Mouse (Mus musculus): ENCODE measurements at regions not wholly inside any gene's neighbourhood (a gene's known extent, or its start where the extent isn't known, plus 50 kb on each side); places are given as distances from the start of the nearest gene placed in this dataset.

DNA sequence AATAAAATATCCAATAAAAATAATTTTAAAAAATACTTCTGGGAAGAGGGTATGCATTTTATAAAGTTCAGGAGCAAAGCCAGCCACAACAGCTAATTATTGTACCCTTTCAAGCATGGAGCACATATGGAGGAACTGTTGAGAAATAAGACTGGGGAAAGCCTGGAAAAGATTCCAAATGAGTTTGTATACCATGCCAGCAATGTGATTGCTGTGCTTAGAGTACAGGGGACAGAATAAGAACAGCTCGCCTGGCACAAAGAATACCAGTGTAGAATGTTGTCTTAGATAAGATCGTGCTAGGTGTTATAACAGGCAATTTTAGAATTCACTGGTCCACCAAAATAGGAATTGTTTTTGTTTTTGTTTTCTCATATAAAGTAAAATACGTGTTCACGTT lies 78.6 kb upstream of the Gbe1 start:
- no peak overlapping the region for H3K4me2 ChIP-seq
- H3K27me3 ChIP-seq = no peaks in the 10 kb centered on the region
- no peak overlapping the region for H3K4me3 ChIP-seq
- no peak overlapping the region for H3K9ac ChIP-seq
- 0 out of 2 replicates have a peak, but pooled peaks cover 6% of the 10 kb centered on the region for H3K4me1 ChIP-seq
- no peaks in the 10 kb centered on the region for H3K9me3 ChIP-seq
- no peaks in the 10 kb centered on the region for H3K36me3 ChIP-seq
- 94% methylated on average over 4 of the region's 4 CpGs for WGBS
- no peak for ATAC-seq (ENCODE audit: insufficient number of reproducible peaks, insufficient read depth, low FRiP score, low TSS enrichment, low read depth)
- no peak overlapping the region for H3K27ac ChIP-seq

DNA sequence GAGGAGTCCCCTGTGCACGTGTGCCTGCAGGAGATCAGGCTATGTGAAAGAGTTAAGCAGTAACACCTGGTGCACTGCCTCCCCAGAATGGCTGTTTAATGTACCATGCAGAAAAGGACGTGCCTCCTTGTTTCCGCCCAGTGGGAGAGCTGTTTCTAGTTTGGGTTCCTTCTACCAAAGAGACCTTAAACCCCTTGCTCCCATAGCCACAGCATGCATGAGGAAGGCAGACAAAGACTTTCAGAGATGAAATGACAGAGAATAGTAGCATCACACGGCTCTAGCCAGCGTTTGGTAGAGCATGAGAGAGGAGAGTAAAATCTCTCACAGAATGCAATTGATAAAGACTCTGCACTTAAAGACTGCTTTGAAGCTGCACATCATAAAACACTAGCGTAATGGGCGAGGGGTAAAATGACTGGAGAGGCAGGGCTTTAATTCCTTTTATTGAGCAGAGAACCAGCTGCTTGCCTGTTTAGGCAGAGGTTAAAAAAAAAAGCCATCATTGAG lies 74.3 kb upstream of the Gbe1 start:
- 18% methylated on average over 7 of the region's 7 CpGs for WGBS
- Histone ChIP-seq H3K4me2 (0 out of 2 replicates have a peak overlapping the region, but pooled peaks have one; percentile 16), H3K27me3 (no peaks in the 10 kb centered on the region), H3K4me3 (no peak overlapping the region), H3K4me1 (peaks cover 16% of the 10 kb centered on the region), H3K36me3 (no peaks in the 10 kb centered on the region), H3K9ac (no peak overlapping the region), H3K9me3 (no peaks in the 10 kb centered on the region), H3K27ac (peak overlapping the region; percentile 29; the same call in 1 of the 2 replicates)
- ATAC-seq (ENCODE audit: insufficient number of reproducible peaks, insufficient read depth, low FRiP score, low TSS enrichment, low read depth) = no peak

DNA sequence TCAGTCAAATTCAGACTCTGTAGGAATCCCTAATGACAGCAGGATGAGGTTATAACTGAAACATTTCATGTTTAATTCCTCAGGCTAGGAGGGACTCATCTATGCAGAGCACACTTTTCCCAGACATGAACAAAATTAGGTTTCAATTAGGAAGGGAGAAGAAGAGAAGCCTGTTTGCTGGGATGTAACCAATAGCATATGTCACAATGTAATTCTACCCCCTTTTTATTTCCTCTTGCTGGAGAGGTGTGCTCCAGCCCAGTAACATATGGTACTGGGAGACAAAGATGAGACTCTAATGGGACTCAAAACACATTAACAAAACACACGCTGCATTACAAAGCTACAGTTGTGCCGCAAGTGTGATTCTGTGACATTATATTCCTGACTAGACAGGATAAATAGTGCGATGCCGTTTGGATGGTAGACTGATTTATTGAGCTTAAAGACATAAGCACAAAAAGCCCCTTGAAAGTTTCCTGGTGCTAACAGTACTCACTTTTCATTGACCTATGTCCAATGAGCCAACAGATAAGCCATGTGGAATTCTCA lies 69.5 kb upstream of the Gbe1 start:
- Histone ChIP-seq H3K36me3 (no peaks in the 10 kb centered on the region), H3K27ac (no peak overlapping the region), H3K4me3 (no peak overlapping the region), H3K9me3 (no peaks in the 10 kb centered on the region), H3K27me3 (no peaks in the 10 kb centered on the region), H3K4me2 (no peak overlapping the region), H3K4me1 (peaks cover 14% of the 10 kb centered on the region), H3K9ac (no peak overlapping the region)
- ATAC-seq (ENCODE audit: insufficient number of reproducible peaks, insufficient read depth, low FRiP score, low TSS enrichment, low read depth) = no peak
- WGBS = 26% methylated on average over 4 of the region's 4 CpGs

DNA sequence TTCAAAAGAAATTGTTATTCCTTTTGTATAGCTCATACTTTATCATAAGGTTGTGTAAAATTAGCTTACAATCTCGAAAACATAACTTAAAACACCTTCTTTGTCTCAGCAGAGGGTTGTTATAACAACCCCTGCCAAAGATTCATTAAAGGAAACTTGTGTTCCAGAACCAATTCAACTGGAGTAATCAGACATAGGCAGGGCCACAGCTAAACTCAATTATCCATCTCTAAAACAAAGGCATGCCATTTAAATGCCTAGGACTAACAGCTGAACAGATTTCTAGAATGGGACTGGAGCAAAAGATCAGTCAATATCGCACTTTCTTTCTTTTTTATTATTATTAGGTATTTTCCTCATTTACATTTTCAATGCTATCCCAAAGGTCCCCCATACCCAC lies 68.8 kb upstream of the Gbe1 start:
- Histone ChIP-seq H3K27me3 (no peaks in the 10 kb centered on the region), H3K4me3 (no peak overlapping the region), H3K36me3 (no peaks in the 10 kb centered on the region), H3K27ac (no peak overlapping the region), H3K4me2 (no peak overlapping the region), H3K9me3 (no peaks in the 10 kb centered on the region), H3K4me1 (peaks cover 11% of the 10 kb centered on the region), H3K9ac (no peak overlapping the region)
- ATAC-seq (ENCODE audit: insufficient number of reproducible peaks, insufficient read depth, low FRiP score, low TSS enrichment, low read depth) = no peak
- WGBS = 70% methylated on average over 2 of the region's 2 CpGs

DNA sequence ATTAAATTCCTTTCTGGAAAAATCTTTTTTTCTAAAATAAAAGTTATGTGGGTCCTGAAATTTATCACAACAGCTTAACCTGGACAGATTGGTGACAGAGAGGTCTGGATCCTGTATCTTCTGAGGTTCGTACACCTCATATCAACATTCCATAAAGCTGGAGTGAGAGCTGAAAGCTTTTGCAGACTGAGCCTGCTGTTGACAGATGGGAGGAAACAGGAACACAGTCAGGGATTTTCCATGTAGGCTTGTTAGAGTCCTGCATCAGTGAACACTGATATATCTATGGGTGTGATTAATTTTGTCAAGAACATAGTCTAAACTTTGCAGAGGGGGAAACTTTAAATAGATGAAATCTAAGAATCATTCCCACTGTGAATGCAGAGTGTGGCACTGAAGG lies 54.4 kb upstream of the Gbe1 start:
- WGBS = 70% methylated on average over 1 of the region's 1 CpGs

DNA sequence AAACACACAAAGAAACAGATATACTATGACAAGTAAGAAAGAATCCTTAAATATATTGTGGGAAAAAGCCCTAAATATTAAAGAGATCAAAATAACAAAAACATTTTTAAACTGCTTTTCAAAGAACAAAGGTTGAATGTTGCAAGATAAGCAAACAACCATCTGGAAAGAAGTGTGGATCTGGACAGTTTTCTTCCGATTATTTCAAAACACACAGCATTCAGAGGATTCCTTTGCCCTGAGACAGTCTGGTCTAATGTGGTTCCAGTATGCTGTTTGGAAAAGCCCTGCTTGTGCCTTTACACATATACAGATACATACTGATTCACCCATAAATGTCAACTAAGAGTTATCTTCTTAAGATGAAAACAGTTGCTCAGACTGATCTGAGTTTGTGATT lies 53.6 kb upstream of the Gbe1 start:
- Histone ChIP-seq H3K4me2 (no peak overlapping the region), H3K27ac (no peak overlapping the region), H3K9me3 (no peaks in the 10 kb centered on the region), H3K4me1 (no peaks in the 10 kb centered on the region), H3K9ac (no peak overlapping the region), H3K27me3 (no peaks in the 10 kb centered on the region), H3K36me3 (no peaks in the 10 kb centered on the region), H3K4me3 (no peak overlapping the region)
- 71% methylated on average over 1 of the region's 1 CpGs for WGBS
- no peak for ATAC-seq (ENCODE audit: insufficient number of reproducible peaks, insufficient read depth, low FRiP score, low TSS enrichment, low read depth)

More for the DNA sequence above, 54.4 kb upstream of the Gbe1 start:
- no peak overlapping the region for H3K27ac ChIP-seq
- no peaks in the 10 kb centered on the region for H3K27me3 ChIP-seq
- no peaks in the 10 kb centered on the region for H3K9me3 ChIP-seq
- H3K4me1 ChIP-seq = no peaks in the 10 kb centered on the region
- no peak overlapping the region for H3K9ac ChIP-seq
- H3K36me3 ChIP-seq = no peaks in the 10 kb centered on the region
- ATAC-seq (ENCODE audit: insufficient number of reproducible peaks, insufficient read depth, low FRiP score, low TSS enrichment, low read depth) = no peak
- H3K4me2 ChIP-seq = no peak overlapping the region
- no peak overlapping the region for H3K4me3 ChIP-seq

Data from embryonic facial prominence, embryonic 13.5 days (tissue).